Mouse (Mus musculus) thymus, adult 18-20 months (tissue): ENCODE results near the gene Nomo1.

ENCODE experiments used
- DNase-seq, 2 experiments: peaks; one replicate each; pipeline ENCODE4 v3.0.0; 2022; ENCODE audit warnings: mixed read lengths in 2 of 2

Nomo1 gene

GRCm38 (mm10) chr7:46047873-46048562, 14.5 kb downstream of the Nomo1 start:
- no peak for DNase-seq

DNA sequence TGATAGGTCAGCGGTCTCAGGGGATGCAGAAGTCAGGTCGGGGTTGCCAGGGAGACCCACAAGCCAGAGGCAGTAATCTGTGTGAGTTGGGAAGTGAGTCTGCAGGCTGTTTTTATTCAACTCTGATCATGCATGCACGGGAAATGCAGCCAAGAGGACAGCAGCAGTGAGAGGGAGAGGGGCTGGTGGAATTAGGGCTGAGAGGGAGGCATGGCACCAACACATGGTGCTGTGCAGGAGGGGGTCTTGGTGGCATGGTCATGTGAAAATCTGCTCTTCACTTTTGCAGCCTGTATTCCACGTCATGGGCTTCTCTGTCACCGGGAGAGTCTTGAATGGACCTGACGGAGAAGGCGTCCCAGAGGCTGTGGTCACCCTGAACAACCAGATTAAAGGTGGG, 16.5 kb downstream of the Nomo1 start:
- no peak for DNase-seq

- DNase-seq, result no peak
Measured at GRCm38 (mm10) chr7:46052161-46052821, 18.8 kb downstream of the Nomo1 start.

GRCm38 (mm10) chr7:46053566-46053965, 20.1 kb downstream of the Nomo1 start:
- no peak for DNase-seq

GRCm38 (mm10) chr7:46058882-46059281, 25.4 kb downstream of the Nomo1 start:
- peak; percentile 9 to 20 for DNase-seq

GRCm38 (mm10) chr7:46060688-46061087, 27.2 kb downstream of the Nomo1 start:
- DNase-seq, result no peak

GRCm38 (mm10) chr7:46061614-46062013, 28.1 kb downstream of the Nomo1 start:
- no peak for DNase-seq

DNA sequence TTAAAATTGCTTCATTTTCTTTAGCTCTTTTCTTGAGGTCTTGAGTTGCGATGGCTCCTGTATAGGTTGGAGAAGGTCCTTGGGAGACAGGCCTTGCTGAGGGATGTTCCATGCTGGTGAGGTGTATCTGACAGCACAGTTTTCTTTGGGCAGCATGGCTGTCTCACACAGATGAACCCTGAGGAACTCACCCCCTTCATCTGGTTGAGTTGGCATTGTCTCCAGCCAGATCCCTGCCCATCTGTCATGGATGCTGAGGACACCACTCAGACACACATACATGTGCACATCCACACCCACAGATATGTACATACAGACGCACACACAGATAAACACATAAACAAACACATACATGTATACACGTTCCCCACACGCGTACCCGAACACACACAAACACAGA, 29.8 kb downstream of the Nomo1 start:
- no peak for DNase-seq

DNA sequence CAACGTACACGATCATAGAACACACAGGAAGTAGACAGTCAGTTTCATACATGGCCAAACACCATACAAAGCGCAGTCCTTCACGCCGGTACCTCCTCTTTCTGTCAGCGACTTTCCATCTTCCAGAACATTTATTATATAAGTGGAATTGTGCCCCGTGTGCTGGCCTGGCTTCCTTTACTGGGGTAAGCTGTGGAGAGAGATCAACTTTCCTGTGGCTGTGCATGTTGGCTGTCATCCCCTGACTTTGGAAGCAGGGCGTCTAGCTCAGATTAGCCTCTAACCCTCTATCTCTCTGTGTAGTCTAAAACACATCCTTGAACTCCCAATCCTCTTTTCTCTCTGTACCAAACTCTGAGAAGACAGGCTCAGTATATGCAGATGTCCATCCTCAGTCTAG, 35.3 kb downstream of the Nomo1 start:
- no peak for DNase-seq

GRCm38 (mm10) chr7:46076844-46077243, 43.3 kb downstream of the Nomo1 start:
- no peak for DNase-seq

GRCm38 (mm10) chr7:46077675-46078074, 44.2 kb downstream of the Nomo1 start:
- DNase-seq, result no peak

GRCm38 (mm10) chr7:46084024-46084423, 50.5 kb downstream of the Nomo1 start:
- DNase-seq, result no peak

DNA sequence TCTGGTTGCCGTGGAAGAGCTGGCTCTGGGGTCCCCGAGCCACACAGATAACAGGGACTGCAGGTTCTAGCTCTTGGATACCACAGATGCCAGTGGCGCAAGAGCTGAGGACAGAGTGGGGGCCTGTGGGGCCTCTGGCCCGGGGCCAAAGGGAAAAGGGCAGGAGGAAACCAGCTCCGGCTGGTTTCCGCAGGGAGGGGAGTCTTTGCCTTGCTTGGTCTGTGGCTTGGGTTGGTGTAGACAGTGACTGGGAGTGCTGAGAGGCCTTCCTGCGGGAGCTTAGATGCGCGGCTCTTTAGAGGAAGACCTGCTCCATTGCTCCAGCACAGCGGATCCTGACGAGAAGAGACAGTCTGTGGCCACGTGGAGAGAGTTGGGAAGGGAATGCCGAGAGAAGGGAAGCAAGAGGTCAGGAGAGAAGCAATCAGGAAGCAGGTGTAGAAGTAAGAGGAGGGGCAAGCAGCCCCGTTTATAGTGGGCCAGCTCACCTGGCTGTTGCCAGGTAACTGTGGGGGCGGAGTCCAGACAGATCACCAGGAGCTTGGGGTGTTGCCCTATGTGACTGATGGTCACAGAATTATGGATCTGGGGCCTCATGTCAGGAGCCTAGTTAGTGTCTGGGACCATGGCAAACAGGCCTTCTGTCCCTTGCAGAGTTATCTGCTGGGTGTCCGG, 51.5 kb downstream of the Nomo1 start:
- DNase-seq, result no peak

DNA sequence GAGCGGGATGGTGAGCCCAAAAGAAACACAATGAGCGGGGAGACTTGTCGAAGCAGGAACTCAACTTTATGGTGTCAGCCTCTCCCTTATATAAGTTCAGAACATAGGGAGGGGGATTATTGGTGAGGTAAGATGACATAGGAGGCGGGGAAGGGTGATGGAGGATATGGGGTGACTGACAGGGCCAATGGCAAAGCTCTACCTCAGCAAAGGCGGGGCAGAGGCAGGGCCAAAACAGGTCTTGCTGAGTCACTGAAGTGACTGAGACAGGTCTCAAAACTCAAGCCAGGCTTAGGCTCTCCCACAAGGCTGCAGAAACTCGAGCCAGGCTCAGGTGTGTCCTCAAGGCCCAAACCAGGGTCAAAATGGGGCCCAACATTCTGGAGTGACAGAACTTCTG, 52.9 kb downstream of the Nomo1 start:
- no peak for DNase-seq

- no peak for DNase-seq
Measured at GRCm38 (mm10) chr7:46088241-46088640, 54.7 kb downstream of the Nomo1 start.

- no peak for DNase-seq
Measured at GRCm38 (mm10) chr7:46092803-46093202, 59.3 kb downstream of the Nomo1 start.

GRCm38 (mm10) chr7:46096136-46096535, 62.6 kb downstream of the Nomo1 start:
- DNase-seq, result no peak

- no peak for DNase-seq
Measured at GRCm38 (mm10) chr7:46097319-46097783, 63.9 kb downstream of the Nomo1 start.

DNA sequence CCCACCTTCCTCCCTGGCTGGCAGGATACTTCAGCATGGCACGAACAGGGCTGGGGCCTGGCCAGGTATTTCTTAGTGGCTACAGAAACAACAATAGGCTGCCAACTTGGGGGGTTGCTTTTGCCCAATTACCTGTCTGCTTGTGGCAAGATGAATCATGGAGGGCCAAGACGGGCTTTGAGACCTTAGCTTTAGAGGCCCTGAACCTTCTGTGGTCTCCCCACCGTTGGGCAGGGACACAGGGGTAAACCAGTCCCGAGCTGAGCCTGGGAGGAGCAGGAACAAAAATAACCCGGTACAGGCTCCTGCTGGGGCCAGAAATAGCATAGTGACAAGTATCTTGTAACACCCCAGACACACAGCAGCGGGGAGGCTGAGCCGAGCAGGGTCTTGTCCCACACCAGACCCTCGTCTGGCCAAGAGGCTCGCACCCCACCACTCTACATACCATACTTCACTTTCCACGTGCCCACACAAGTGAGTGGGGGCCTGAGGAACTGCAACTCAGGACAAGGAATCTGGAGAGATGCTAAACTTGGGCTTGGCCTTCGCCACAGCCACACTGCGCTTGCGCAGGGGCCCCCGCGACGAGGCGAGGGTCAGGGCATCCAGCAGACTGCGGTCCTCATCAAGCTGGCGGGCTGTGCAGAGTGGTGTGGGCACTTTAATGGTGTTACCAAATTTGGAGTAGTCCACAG, 64.9 kb downstream of the Nomo1 start:
- DNase-seq, result no peak

- no peak for DNase-seq
Measured at GRCm38 (mm10) chr7:46098919-46099286, 65.4 kb downstream of the Nomo1 start.

- DNase-seq, result no peak
Measured at GRCm38 (mm10) chr7:46099682-46100081, 66.2 kb downstream of the Nomo1 start.

DNA sequence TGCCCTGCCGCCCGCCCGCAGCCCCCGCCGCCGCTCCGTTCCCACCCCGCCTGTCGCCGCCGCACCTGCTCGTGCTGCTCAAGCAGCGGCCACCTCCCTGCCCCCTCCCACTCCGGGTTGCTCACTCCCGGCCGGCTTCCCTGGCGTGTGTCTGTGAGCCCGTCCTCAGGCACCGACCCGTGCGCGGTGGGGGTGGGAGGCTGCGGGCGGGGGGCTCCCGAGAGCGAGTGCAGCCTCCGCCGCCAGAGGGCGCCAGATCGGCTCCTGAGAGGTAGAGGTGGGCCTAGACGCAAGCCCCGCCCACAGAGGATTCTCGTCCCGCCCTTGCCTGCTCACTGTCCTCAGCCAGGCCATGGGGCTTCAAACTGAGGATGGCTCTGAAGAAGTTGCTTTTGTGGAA, 67.1 kb downstream of the Nomo1 start, which contains the start of gene Kcnj11:
Kcnj11 (minus strand) TSS at position 202 of the 400 bp plus-strand sequence.
- DNase-seq, result peak; percentile 18 to 40

DNA sequence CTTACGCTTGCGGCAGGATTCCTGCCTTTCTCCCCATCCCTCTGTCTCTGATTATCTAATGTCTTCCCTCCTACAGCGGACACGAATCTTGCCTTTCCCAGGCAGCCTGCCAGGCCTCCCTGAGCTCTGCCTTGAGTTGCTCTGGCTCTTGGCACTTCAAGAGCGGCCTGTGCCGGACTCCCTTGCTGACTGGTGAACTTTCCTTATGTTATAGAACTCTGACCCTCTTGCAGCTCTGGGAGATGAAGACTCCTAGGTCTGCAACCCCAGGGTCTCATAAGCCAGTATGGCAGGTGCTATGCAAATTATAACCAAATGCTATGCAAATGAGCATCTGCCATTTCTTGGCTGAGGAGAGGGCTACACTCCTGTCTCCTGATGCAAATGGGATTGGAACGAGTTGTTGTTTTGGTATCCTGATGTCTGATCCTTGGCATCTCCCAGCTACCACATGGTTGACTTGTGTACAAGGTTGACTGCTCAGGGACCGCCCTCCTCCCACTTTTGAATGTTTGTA, 69.6 kb downstream of the Nomo1 start:
- no peak for DNase-seq
